Mouse (Mus musculus) midbrain, postnatal 0 days (tissue): ENCODE measurements at regions not wholly inside any gene's neighbourhood (a gene's known extent, or its start where the extent isn't known, plus 50 kb on each side); places are given as distances from the start of the nearest gene placed in this dataset.

Experiments
- ATAC-seq: fragments of 200-750 bp; cut with Nextera tagmentation; 2 replicates; pipeline ENCODE4 v1.8.0; 2017; ENCODE audit warnings: moderate number of reproducible peaks, mild to moderate bottlenecking, moderate TSS enrichment, moderate library complexity; ENCODE audit not compliant: low FRiP score
- DNase-seq: peaks from one replicate; pipeline ENCODE4 v3.0.0-alpha.2; 2015; ENCODE audit warnings: low spot score
- H3K27ac ChIP-seq: fragments of 300-500 bp; sonication (generic); 2 replicates; pipeline ENCODE4 v1.5.1; 2014; ENCODE audit warnings: low read depth, mild to moderate bottlenecking, low read length, mixed read lengths
- H3K27me3 ChIP-seq: fragments of 300-500 bp; sonication (generic); 2 replicates; pipeline ENCODE4 v1.6.1; 2014; ENCODE audit warnings: low read length, control low read depth, mixed read lengths; ENCODE audit not compliant: insufficient read depth
- H3K36me3 ChIP-seq: fragments of 300-500 bp; sonication (generic); 2 replicates; pipeline ENCODE4 v1.6.1; 2014; ENCODE audit warnings: low read length, control low read depth, mixed read lengths; ENCODE audit not compliant: insufficient read depth
- H3K4me1 ChIP-seq: fragments of 300-500 bp; sonication (generic); 2 replicates; pipeline ENCODE4 v1.6.1; 2014; ENCODE audit warnings: mild to moderate bottlenecking, control low read depth, antibody characterized with exemption, low read length, mixed read lengths; ENCODE audit not compliant: insufficient read depth
- H3K4me2 ChIP-seq: fragments of 300-500 bp; sonication (generic); 2 replicates; pipeline ENCODE4 v1.6.1; 2014; ENCODE audit warnings: low read depth, mild to moderate bottlenecking, low read length, mixed read lengths; ENCODE audit not compliant: poor library complexity, severe bottlenecking
- H3K4me3 ChIP-seq: fragments of 300-500 bp; sonication (generic); 2 replicates; pipeline ENCODE4 v1.5.1; 2014; ENCODE audit warnings: low read depth, mild to moderate bottlenecking, low read length, moderate library complexity
- H3K9ac ChIP-seq: fragments of 300-500 bp; sonication (generic); replicated peaks from 2 replicates; pipeline ENCODE4 v1.6.1; 2014; ENCODE audit warnings: mild to moderate bottlenecking, low read length, moderate library complexity, mixed read lengths; ENCODE audit not compliant: poor library complexity, severe bottlenecking
- H3K9me3 ChIP-seq: fragments of 300-500 bp; sonication (generic); 2 replicates; pipeline ENCODE4 v1.6.1; 2016; ENCODE audit warnings: low read length, control low read depth
- CTCF ChIP-seq: IDR thresholded peaks from 2 replicates; pipeline ENCODE4 v1.5.1; 2016; ENCODE audit warnings: antibody characterized with exemption, mild to moderate bottlenecking
- WGBS: fragments of 180-500 bp; shearing (Covaris S2); extraction: QIAGEN DNeasy Blood & Tissue Kit; methylation state at CpG from one replicate; pipeline ENCODE4 v1.1.7; 2014; 5-methylcytosine and 5-hydroxymethylcytosine counted together

DNA sequence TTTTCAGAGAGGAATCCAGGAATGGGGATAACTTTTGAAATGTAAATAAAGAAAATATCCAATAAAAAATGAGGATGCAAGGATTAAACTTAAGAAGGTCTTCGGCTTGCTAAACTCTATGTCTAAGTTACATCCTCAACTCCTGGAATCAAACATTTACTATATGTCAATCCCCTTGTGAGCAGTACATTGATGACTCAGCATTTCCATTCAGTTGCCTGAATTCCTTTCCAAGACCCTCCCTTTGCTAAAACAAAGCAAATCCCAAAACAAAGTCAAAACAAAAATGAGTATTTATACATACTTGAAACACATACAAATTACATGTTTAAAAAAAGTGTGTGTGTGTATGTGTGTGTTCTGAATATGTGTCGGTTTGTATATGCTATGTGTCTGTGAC, 753.9 kb upstream of the Lrrc4c start:
- H3K9ac ChIP-seq, result no peak overlapping the region
- H3K4me1 ChIP-seq, result no peaks in the 10 kb centered on the region
- no peak overlapping the region for H3K27ac ChIP-seq
- H3K9me3 ChIP-seq, result no peaks in the 10 kb centered on the region
- H3K4me2 ChIP-seq, result no peak overlapping the region
- TF ChIP-seq CTCF, result no peak
- DNase-seq (no peak), ATAC-seq (no peak)
- H3K36me3 ChIP-seq, result no peaks in the 10 kb centered on the region
- no peak overlapping the region for H3K4me3 ChIP-seq
- H3K27me3 ChIP-seq, result no peaks in the 10 kb centered on the region
- 97% methylated on average over 2 of the region's 2 CpGs for WGBS

DNA sequence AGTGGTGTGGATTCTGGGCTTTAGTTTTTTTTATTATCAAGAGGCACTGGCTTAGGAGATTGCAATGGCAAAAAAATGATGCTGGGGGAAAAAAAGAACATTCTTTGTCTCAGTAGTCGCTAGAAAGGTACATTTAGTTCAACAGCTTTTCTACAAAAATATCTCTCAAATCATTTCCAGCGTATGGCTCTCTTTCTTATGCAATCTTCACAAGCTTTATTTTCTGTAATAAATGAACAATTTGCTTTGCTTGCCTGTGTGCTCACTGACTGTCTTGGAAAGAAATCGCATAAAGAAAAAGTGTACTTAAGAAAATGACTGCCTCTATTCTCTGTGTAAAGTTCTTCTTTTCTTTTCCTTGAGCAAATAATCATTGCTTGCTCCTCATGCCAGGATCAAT, 742.1 kb upstream of the Lrrc4c start:
- DNase-seq, result no peak
- no peak overlapping the region for H3K9ac ChIP-seq
- ATAC-seq, result no peak
- no peaks in the 10 kb centered on the region for H3K4me1 ChIP-seq
- WGBS, result 83% methylated on average over 3 of the region's 3 CpGs
- H3K9me3 ChIP-seq, result no peaks in the 10 kb centered on the region
- TF ChIP-seq CTCF, result no peak
- H3K4me3 ChIP-seq, result no peak overlapping the region
- no peak overlapping the region for H3K27ac ChIP-seq
- no peaks in the 10 kb centered on the region for H3K36me3 ChIP-seq
- no peak overlapping the region for H3K4me2 ChIP-seq
- no peaks in the 10 kb centered on the region for H3K27me3 ChIP-seq

DNA sequence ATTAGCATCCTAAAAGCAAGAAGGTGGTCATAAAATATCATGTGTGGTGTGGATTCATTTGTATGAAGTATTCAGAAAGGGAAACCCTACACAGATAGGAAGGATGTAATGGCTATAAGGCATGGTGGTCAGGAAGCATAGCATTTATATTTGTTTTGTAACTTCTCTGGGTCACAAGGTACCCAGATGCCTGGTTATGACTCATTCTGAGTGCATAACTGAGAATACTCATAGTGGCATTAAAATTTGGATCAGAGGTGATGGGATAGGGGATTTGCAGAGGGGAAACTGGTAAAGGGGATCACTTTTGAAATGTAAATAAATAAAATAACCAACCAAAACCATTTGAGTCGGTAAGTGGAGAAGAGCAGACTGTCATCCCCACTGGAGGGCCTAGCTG, 738.8 kb upstream of the Lrrc4c start:
- no peak for TF ChIP-seq CTCF
- no peaks in the 10 kb centered on the region for H3K27me3 ChIP-seq
- no peaks in the 10 kb centered on the region for H3K4me1 ChIP-seq
- ATAC-seq (no peak), DNase-seq (no peak)
- WGBS, result 100% methylated on average over 1 of the region's 1 CpGs
- H3K36me3 ChIP-seq, result no peaks in the 10 kb centered on the region
- no peak overlapping the region for H3K4me2 ChIP-seq
- no peak overlapping the region for H3K27ac ChIP-seq
- no peak overlapping the region for H3K9ac ChIP-seq
- no peaks in the 10 kb centered on the region for H3K9me3 ChIP-seq
- H3K4me3 ChIP-seq, result no peak overlapping the region

DNA sequence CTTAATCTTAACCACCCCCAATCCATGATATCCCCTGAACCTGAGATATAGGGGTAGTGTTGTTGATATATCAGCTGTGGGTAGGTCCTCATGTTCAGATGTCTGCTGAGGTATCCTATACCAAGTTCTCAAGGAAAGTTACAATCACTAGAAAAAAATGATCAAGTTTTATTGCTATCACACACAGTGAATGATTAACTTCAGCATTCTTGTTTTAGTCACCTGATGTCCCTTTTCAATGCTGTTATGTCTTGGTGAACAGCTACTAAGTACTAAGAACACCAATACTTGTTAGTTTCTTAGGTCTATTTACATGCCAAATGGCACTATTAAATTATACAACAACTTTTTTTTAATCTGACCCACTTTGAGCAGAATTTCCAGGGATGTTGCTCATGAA, 732.0 kb upstream of the Lrrc4c start:
- TF ChIP-seq CTCF, result no peak
- no peak for DNase-seq
- no peak overlapping the region for H3K4me3 ChIP-seq
- no peaks in the 10 kb centered on the region for H3K36me3 ChIP-seq
- no peak for ATAC-seq
- H3K9ac ChIP-seq, result no peak overlapping the region
- H3K27me3 ChIP-seq, result no peaks in the 10 kb centered on the region
- no peaks in the 10 kb centered on the region for H3K4me1 ChIP-seq
- no peaks in the 10 kb centered on the region for H3K9me3 ChIP-seq
- no peak overlapping the region for H3K4me2 ChIP-seq
- no peak overlapping the region for H3K27ac ChIP-seq

DNA sequence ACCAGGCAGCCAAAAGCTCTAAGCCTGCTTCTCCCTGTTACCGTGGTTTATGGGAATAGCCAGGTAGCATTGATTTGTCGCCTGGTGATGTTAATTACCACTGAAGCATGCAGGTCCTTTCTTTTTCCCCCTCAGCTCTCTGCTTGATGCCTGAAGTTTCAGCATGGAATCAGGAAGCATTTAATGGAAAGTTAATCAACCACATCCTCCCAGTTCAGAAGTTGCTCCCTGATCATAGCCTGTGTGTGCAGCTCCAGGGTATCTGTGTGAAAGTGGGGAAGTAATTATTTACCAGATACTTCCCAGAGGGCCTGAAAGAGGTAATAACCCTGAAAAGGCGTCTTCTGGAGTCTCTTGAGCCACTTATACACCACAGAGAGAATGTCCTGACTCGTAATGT, 730.9 kb upstream of the Lrrc4c start:
- no peaks in the 10 kb centered on the region for H3K9me3 ChIP-seq
- no peak overlapping the region for H3K27ac ChIP-seq
- H3K4me1 ChIP-seq, result no peaks in the 10 kb centered on the region
- H3K4me2 ChIP-seq, result no peak overlapping the region
- 17% methylated on average over 4 of the region's 4 CpGs for WGBS
- DNase-seq, result no peak
- no peak overlapping the region for H3K4me3 ChIP-seq
- no peak for TF ChIP-seq CTCF
- no peaks in the 10 kb centered on the region for H3K36me3 ChIP-seq
- H3K9ac ChIP-seq, result no peak overlapping the region
- no peaks in the 10 kb centered on the region for H3K27me3 ChIP-seq
- no peak for ATAC-seq

DNA sequence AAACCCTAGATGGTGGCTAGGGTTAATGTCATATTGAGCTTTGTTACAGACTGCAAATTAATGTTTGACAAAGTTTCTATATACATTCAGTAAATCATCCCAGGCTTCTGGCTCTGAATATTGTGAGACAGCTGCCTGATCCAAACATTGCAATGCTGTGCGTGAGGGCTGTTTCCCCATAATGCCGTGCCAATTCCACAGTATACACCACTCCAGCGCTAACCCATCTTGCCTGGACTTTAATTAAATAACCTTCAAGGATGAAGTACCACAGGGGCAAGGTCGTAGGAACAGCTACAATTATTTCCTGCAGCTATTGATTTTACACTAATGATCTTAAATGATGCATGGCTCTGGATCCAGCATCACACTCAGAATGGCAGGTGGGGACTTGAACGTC, 704.6 kb upstream of the Lrrc4c start:
- no peak overlapping the region for H3K9ac ChIP-seq
- DNase-seq, result peak; percentile 4
- TF ChIP-seq CTCF, result no peak
- 79% methylated on average over 5 of the region's 5 CpGs for WGBS
- H3K4me1 ChIP-seq, result no peaks in the 10 kb centered on the region
- H3K27me3 ChIP-seq, result no peaks in the 10 kb centered on the region
- no peak for ATAC-seq
- no peaks in the 10 kb centered on the region for H3K9me3 ChIP-seq
- H3K4me2 ChIP-seq, result no peak overlapping the region
- no peaks in the 10 kb centered on the region for H3K36me3 ChIP-seq
- H3K4me3 ChIP-seq, result no peak overlapping the region
- H3K27ac ChIP-seq, result no peak overlapping the region

DNA sequence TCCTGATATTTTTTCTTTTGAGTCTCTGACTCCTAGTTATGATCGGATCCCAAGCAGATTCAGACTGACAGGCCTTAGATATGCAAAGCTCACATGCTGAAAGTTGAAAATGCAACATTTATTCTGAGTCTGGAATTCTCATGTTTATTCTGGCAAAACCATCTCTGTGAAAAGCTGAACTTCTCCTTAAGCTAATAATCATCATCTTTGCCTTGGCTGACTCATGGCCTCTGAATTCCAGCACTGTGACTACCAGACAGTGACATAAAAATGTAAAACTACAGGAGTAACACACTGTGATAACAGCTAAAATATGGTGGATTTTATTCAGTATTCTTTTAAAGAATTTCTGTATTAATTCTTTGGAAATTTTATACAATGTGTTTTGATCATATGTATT, 680.4 kb upstream of the Lrrc4c start:
- Histone ChIP-seq H3K36me3 (no peaks in the 10 kb centered on the region), H3K4me2 (no peak overlapping the region), H3K9ac (no peak overlapping the region), H3K4me3 (no peak overlapping the region), H3K27ac (no peak overlapping the region), H3K4me1 (no peaks in the 10 kb centered on the region), H3K27me3 (no peaks in the 10 kb centered on the region), H3K9me3 (no peaks in the 10 kb centered on the region)
- whole genome bisulfite sequencing, result 74% methylated on average over 1 of the region's 1 CpGs
- no peak for ATAC-seq
- no peak for DNase-seq
- TF ChIP-seq CTCF, result no peak
